Mouse (Mus musculus) myocyte (in vitro differentiated cells): ENCODE data around the gene Ankdd1b. TPM values are rescaled to one million over a fixed set of nuclear protein-coding genes. Genes with fewer than 3 reads are reported as not detected.

Source experiments
- H3K27me3 ChIP-seq: one replicate; pipeline ENCODE4 v1.6.1; 2011; ENCODE audit not compliant: control insufficient read depth, insufficient read depth, insufficient read length
- H3K36me3 ChIP-seq: one replicate; pipeline ENCODE4 v1.6.1; 2011; ENCODE audit not compliant: control insufficient read depth, insufficient read depth
- H3K4me2 ChIP-seq: one replicate; pipeline ENCODE4 v1.6.1; 2011; ENCODE audit warnings: low read depth, control low read depth
- H3K4me3 ChIP-seq: one replicate; pipeline ENCODE4 v1.5.1; 2011; ENCODE audit warnings: mild to moderate bottlenecking, control low read depth, moderate library complexity
- H3K79me2 ChIP-seq: one replicate; pipeline ENCODE4 v1.6.1; 2011; ENCODE audit not compliant: control insufficient read depth, insufficient read depth
- H3ac ChIP-seq: one replicate; pipeline ENCODE4 v1.6.1; 2011; ENCODE audit not compliant: control insufficient read depth, insufficient read length
- CEBPB ChIP-seq: IDR thresholded peaks from 2 replicates; pipeline ENCODE4 v1.6.1; 2011; ENCODE audit warnings: mild to moderate bottlenecking, moderate library complexity; ENCODE audit not compliant: poor library complexity, insufficient read depth, severe bottlenecking
- E2F4 ChIP-seq: IDR thresholded peaks from one replicate; pipeline ENCODE4 v1.6.1; 2011; ENCODE audit warnings: mild to moderate bottlenecking, control low read depth, moderate library complexity; ENCODE audit not compliant: insufficient read depth
- MAX ChIP-seq: IDR thresholded peaks from one replicate; pipeline ENCODE4 v1.6.1; 2011; ENCODE audit warnings: low read depth, mild to moderate bottlenecking, control low read depth
- MYOD1 ChIP-seq, 3 experiments: IDR thresholded peaks; one replicate each; pipeline ENCODE4 v1.6.1; 2011; ENCODE audit warnings: control low read depth in 2 of 3, low read depth in 2 of 3, mild to moderate bottlenecking in 2 of 3, moderate library complexity in 1 of 3; ENCODE audit not compliant: insufficient read length in 2 of 3, control insufficient read depth in 1 of 3
- MYOG ChIP-seq, 3 experiments: IDR thresholded peaks; one replicate each; pipeline ENCODE4 v1.6.1; 2011; ENCODE audit warnings: control low read depth in 2 of 3, low read depth in 2 of 3, mild to moderate bottlenecking in 2 of 3; ENCODE audit not compliant: insufficient read length in 2 of 3, control insufficient read depth in 1 of 3, insufficient read depth in 1 of 3
- POLR2A ChIP-seq: IDR thresholded peaks from one replicate; pipeline ENCODE4 v1.6.1; 2011; ENCODE audit warnings: low read depth, mild to moderate bottlenecking, control low read depth, moderate library complexity; ENCODE audit not compliant: insufficient read length
- POLR2AphosphoS2 ChIP-seq: IDR thresholded peaks from one replicate; pipeline ENCODE4 v1.6.1; 2011; ENCODE audit warnings: low read depth, control low read depth; ENCODE audit not compliant: insufficient read length
- REST ChIP-seq: IDR thresholded peaks from one replicate; pipeline ENCODE4 v1.6.1; 2011; ENCODE audit warnings: mild to moderate bottlenecking, control low read depth, moderate library complexity; ENCODE audit not compliant: insufficient read depth, insufficient read length
- SRF ChIP-seq: IDR thresholded peaks from one replicate; pipeline ENCODE4 v1.6.1; 2011; ENCODE audit warnings: low read depth; ENCODE audit not compliant: control insufficient read depth, insufficient read length
- TCF12 ChIP-seq: IDR thresholded peaks from one replicate; pipeline ENCODE4 v1.6.1; 2011; ENCODE audit warnings: mild to moderate bottlenecking, control low read depth; ENCODE audit not compliant: poor library complexity, insufficient read depth, severe bottlenecking
- TCF3 ChIP-seq: IDR thresholded peaks from one replicate; pipeline ENCODE4 v1.6.1; 2011; ENCODE audit warnings: low read depth, control low read depth; ENCODE audit not compliant: insufficient read length
- USF1 ChIP-seq: IDR thresholded peaks from one replicate; pipeline ENCODE4 v1.6.1; 2011; ENCODE audit warnings: low read depth, mild to moderate bottlenecking, control low read depth, moderate library complexity
- polyA plus RNA-seq: library from polyadenylated mRNA; unstranded; fragments of >200 nt; fragmentation: generic; extraction: Trizol; gene quantifications from one replicate; pipeline ENCODE4 v1.2.1, GENCODE M21; 2012; ENCODE audit warnings: missing spikeins

Ankdd1b gene
- polyA plus RNA-seq, 1 experiment = not detected

DNA sequence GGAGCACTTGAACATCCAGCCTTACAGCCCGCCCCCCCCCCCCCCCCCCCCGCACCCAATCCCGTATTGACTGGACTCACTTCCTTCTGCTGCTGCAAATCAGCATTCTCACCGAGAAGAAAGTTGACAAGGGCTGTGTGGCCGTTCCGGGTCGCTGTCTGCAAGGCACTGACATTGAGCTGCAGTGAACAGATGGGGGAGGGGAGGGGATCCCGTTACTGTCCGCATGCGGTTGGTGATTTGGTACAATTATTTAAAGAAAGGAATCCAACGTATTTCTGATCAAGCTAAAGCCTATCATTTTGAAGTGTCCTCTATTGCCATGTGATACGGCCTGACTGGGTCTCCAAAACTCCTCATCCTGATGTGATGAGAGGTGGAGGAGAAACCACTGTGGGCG lies 35.2 kb downstream of the Ankdd1b start:
- Histone ChIP-seq H3ac (no peak overlapping the region), H3K4me3 (no peak overlapping the region), H3K4me2 (no peak overlapping the region), H3K36me3 (no peaks in the 10 kb centered on the region), H3K27me3 (no peaks in the 10 kb centered on the region), H3K79me2 (no peaks in the 10 kb centered on the region)
- no peak for TF ChIP-seq TCF3
- no peak for TF ChIP-seq POLR2AphosphoS2
- TF ChIP-seq USF1 = no peak
- no peak for TF ChIP-seq POLR2A
- TF ChIP-seq MAX = no peak
- TF ChIP-seq REST = no peak
- no peak for TF ChIP-seq MYOD1 (IDR thresholded peaks at IDR 0.05; ENCODE audit: control insufficient read depth in 1 of 3, insufficient read length in 2 of 3, low read depth in 2 of 3)
- TF ChIP-seq TCF12 = no peak
- no peak for TF ChIP-seq MYOG (IDR thresholded peaks at IDR 0.05; ENCODE audit: control insufficient read depth in 1 of 3, insufficient read depth in 1 of 3, insufficient read length in 2 of 3, low read depth in 2 of 3)
- no peak for TF ChIP-seq SRF
- TF ChIP-seq E2F4 = no peak
- no peak for TF ChIP-seq CEBPB

DNA sequence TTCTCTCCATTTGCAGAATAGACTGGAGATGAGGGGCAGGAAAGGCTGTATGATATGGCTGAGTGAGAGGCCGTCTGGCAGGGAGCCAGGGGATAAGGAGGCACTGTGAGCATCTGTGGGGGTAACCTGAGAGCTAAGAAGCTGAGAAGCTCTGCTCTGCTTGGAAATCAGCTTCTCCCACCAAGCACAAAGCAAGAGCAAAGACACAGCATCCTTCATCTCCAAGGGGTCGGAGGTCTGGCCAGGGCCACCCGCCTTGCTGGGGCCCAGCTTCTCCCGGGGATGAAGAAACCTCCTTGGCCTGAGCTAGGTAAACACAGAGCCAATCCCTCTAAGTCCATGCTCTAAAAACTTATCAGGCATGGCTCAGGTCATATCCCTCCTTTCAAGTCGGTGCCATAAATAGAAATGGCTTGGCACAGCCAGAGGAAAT lies 36.1 kb downstream of the Ankdd1b start:
- H3K4me3 ChIP-seq = no peak overlapping the region
- TF ChIP-seq POLR2A (no peak), MYOG (IDR thresholded peaks at IDR 0.05; ENCODE audit: control insufficient read depth in 1 of 3, insufficient read depth in 1 of 3, insufficient read length in 2 of 3, low read depth in 2 of 3) (no peak), E2F4 (no peak), POLR2AphosphoS2 (no peak), MAX (no peak), USF1 (no peak), REST (no peak), CEBPB (no peak), MYOD1 (IDR thresholded peaks at IDR 0.05; ENCODE audit: control insufficient read depth in 1 of 3, insufficient read length in 2 of 3, low read depth in 2 of 3) (no peak), SRF (no peak), TCF12 (no peak), TCF3 (no peak)

GRCm38 (mm10) chr13:96433648-96434190 lies 37.3 kb downstream of the Ankdd1b start:
- H3K36me3 ChIP-seq = no peaks in the 10 kb centered on the region
- no peaks in the 10 kb centered on the region for H3K79me2 ChIP-seq
- no peaks in the 10 kb centered on the region for H3K27me3 ChIP-seq
- no peak overlapping the region for H3K4me3 ChIP-seq
- H3K4me2 ChIP-seq = no peak overlapping the region
- no peak overlapping the region for H3ac ChIP-seq
- no peak for TF ChIP-seq REST
- no peak for TF ChIP-seq MYOD1 (IDR thresholded peaks at IDR 0.05; ENCODE audit: control insufficient read depth in 1 of 3, insufficient read length in 2 of 3, low read depth in 2 of 3)
- no peak for TF ChIP-seq TCF12
- no peak for TF ChIP-seq MAX

More for the DNA sequence above, 36.1 kb downstream of the Ankdd1b start:
- H3K27me3 ChIP-seq = no peaks in the 10 kb centered on the region
- no peak overlapping the region for H3K4me2 ChIP-seq
- H3K36me3 ChIP-seq = no peaks in the 10 kb centered on the region
- no peaks in the 10 kb centered on the region for H3K79me2 ChIP-seq
- no peak overlapping the region for H3ac ChIP-seq

DNA sequence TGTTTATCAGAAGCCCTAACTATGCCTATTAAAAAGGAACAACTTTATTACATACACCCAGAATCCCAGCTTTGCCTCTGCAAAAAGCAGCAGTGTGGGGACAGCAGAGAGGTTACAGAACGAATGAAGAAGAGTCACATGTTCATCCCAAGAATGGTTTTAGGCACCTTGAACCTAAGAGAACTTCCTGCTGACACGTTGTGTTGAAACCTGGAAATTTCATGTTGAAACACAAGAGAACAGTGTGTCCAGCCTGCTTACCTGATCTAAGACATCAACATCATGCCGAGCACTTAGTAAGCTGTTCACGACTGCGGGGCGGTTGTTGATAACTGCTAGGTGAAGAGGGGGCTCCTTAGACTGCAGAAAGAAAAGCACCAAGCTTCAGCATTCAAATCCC lies 38.0 kb downstream of the Ankdd1b start:
- H3K36me3 ChIP-seq = no peaks in the 10 kb centered on the region
- no peak overlapping the region for H3K4me2 ChIP-seq
- H3K27me3 ChIP-seq = no peaks in the 10 kb centered on the region
- H3ac ChIP-seq = no peak overlapping the region
- H3K79me2 ChIP-seq = no peaks in the 10 kb centered on the region
- TF ChIP-seq E2F4 = no peak
- no peak for TF ChIP-seq MYOD1 (IDR thresholded peaks at IDR 0.05; ENCODE audit: control insufficient read depth in 1 of 3, insufficient read length in 2 of 3, low read depth in 2 of 3)
- no peak for TF ChIP-seq MYOG (IDR thresholded peaks at IDR 0.05; ENCODE audit: control insufficient read depth in 1 of 3, insufficient read depth in 1 of 3, insufficient read length in 2 of 3, low read depth in 2 of 3)
- no peak overlapping the region for H3K4me3 ChIP-seq

DNA sequence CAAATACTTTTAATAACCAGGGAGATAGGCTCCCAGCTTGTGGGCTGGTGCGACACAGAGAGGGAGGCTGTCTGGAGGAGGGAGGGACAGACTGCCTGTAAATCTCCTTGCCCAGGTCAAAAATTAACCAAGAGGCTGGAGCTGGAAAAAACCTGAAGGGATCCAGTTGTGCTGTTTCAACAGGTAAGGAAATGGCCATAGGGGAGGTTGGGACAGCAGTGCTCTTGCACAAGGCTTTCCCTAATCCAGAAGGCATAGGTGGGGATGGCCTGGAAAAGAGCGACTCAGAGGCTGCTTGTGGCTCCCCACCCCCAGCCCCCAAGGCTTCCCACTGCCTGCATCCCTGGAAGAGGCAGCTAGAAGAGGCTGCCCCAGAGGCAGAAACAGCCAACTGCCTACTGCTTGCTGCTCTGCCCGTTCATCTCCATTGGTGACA lies 38.6 kb downstream of the Ankdd1b start:
- no peak overlapping the region for H3K4me3 ChIP-seq
- no peaks in the 10 kb centered on the region for H3K79me2 ChIP-seq
- no peaks in the 10 kb centered on the region for H3K36me3 ChIP-seq
- no peak for TF ChIP-seq E2F4
- TF ChIP-seq USF1 = no peak
- TF ChIP-seq CEBPB = no peak
- TF ChIP-seq TCF3 = no peak
- no peak for TF ChIP-seq MYOD1 (IDR thresholded peaks at IDR 0.05; ENCODE audit: control insufficient read depth in 1 of 3, insufficient read length in 2 of 3, low read depth in 2 of 3)
- no peak for TF ChIP-seq SRF
- no peak overlapping the region for H3K4me2 ChIP-seq
- H3K27me3 ChIP-seq = no peaks in the 10 kb centered on the region
- no peak overlapping the region for H3ac ChIP-seq
